Mouse (Mus musculus) liver, adult 2 months (tissue): ENCODE measurements at regions not wholly inside any gene's neighbourhood (a gene's known extent, or its start where the extent isn't known, plus 50 kb on each side); places are given as distances from the start of the nearest gene placed in this dataset.

Experiments
- CTCF ChIP-seq: fragments of 200-500 bp; IDR thresholded peaks from 2 replicates; pipeline ENCODE4 v1.5.1; 2011; ENCODE audit warnings: low read depth, low read length, control low read depth
- POLR2A ChIP-seq: fragments of 200-500 bp; IDR thresholded peaks from 2 replicates; pipeline ENCODE4 v1.6.1; 2011; ENCODE audit warnings: low read length, control low read depth; ENCODE audit not compliant: insufficient read depth; ENCODE audit errors: extremely low read depth

DNA sequence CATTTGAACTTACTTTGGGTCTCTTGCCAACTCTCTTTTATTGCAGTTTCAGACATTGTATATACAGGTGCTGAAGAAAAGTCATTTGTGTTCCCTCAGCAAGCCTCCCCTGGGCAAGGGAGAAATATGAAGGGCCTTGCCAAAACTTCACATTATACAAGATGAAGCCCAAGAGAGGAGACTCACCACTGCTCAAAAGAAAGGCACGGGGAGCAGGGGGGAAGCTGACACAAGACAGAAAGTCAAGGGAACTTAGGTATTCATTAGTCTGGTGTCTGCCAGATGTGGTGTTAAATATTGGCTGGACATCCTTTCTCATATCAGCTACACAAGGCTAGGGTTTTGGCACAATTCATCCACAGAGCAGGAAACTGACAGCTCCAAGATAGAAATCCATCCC, 272.0 kb downstream of the Sorl1 start:
- no peak for TF ChIP-seq CTCF
- TF ChIP-seq POLR2A: no peak
